Mouse (Mus musculus) retina, adult 2 months (tissue): ENCODE data around the gene Nhlrc4.
A peak's percentile ranks its signal among the peaks of the same experiment; 100 is the strongest.

Source experiments
- DNase-seq: peaks from one replicate; pipeline ENCODE4 v3.0.0-alpha.2; 2012; ENCODE audit warnings: low read depth, low spot score

Gene Nhlrc4

DNA sequence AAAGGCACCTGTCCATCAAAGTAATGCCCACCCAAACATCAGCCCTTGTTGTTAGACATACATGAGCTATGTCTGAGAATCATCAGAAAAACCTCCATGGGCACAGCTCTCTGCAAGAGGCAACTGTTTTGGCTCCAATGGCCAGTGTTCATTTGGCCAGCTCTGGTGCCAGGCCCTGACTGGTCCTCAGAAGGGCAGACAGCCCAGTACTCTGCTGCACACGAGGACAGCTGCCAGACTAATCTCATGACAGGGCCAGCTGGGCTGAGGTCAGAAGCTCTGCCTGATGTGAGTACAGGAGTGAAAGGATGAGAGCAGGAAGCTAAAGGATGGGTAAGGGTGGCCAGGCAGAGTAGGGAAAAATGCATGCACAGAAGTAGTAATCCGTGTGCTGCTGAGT lies 19.4 kb downstream of the Nhlrc4 start:
- DNase-seq, result peak; percentile 16

DNA sequence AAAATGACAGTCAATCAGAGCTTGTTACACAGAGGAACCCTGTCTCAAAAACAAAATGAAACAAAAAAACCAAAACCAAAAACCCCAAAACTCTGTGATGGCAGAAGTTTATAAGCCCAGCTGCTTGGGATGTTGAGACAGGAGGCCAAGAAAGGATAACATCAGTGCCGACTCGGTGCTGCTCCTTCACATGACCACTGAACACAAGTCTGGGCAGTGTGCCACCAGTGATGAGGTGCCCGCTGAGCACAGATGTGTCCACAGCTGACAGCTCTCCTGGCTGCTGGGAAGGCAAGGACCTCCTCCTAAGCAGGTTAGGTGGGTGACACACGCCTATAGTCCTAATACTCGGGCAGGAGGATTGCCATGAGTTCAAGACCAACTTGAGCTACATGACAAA lies 22.6 kb downstream of the Nhlrc4 start:
- no peak for DNase-seq

DNA sequence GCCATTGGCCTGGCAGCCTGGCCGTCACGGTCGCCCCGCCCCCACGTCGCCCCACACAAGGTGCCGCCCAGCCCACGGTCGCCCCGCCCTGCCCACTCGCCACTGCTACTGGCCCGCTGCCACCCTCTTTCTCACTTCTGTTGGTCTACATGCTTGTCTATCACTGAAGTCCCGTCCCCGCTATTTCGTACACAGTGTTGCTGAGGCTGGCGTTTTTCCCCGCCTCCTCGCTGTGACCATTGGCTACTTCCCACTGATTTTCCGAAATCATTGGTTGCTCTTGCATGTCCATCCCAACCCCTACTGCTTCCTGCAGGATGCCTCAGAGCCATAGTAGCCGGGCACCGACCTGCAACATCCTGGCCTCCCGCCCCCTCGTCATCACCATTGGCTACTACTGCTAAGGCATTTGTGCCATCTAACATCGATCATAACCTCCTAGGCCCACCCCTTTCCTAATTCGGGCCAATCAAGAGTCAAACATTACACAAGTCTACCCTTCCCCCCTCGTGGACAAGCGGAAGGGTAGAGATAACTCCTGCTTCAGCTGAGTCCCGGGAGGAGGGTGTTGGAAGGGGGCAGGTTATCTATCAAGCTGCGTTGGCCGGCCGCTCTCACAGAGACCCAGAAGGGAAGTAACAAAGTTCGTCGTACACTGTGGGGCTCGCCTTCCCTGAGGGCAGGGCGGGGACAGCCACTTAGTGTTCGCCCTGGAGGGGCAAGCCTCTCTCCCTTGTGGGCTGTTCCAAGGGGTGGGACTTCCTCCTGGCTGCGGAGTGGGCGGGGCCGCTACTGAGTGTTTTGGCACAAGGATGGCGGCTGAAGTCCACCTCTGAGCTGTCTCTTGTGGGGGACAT lies 24.7 kb downstream of the Nhlrc4 start:
- DNase-seq, result peak; percentile 99

DNA sequence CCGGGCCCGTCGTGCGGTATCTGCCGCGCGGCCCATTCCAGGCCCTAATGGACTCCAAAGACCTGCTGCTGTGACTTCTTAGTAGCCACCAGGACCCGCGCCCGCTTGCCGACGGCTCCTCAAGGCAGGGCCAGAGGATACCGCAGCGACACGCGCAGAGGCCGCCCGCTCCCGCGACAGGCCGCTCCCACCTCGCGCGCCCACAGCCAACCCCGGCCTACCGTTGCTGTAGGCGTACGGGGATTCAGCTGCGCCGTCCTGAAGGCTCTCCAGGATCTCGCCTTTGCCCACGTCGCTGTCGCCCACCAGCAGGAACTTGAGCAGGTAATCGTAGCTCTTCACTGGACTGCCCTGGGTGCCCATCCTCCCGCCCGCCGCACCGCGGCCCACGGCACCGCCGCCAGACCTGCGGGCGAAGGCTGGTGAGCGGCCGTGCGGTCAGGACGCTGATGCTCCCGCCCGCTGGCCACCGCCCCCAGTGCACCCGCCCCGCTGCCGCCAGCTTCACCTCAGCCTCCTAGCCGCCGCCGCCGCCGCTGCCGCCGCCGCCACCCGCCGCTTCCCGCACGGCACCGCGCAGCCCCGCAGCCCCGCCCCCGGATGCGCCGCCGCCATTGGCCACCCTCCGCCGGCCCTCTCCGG lies 25.5 kb downstream of the Nhlrc4 start, which contains the start of gene Rab40c:
Rab40c (minus strand) TSS at position 584 of the 642 bp plus-strand sequence.
- no peak for DNase-seq

DNA sequence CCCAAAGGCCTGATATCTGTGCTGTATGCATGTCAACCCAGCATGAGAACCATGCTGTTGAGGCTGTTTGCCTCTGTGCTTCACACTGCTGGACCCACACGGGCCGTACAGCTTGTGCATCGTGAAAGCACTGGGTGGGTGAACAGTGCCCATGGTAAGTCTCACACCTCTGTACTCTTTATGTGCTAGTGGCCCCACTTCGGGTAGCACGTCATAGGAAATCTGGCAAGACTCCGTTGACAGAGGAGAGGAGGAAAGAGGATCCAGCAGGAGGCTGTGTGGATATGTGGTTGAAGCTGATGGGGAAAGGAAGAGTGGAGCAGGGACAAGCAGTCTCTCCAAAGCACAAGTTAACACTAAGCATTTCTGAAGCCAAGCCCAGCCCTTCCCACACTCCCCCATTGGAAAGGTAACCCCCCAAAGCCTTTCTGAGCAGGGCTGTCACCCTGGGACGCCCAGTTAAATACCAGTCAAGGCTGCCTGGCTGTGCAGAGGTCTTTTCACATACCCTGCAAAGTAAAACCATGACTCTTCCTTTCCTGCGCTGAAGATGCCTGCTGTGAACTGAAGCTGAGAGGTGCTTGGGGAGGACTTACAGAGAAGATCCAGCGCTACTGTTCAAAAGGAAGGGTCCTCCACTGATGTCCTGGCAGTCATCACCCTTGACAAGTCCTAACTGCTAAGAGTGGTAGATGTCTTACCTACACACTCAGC lies 26.6 kb downstream of the Nhlrc4 start:
- no peak for DNase-seq

- DNase-seq, result no peak
These were observed 27.7 kb downstream of the Nhlrc4 start for GRCm38 (mm10) chr17:25916931-25917647.

DNA sequence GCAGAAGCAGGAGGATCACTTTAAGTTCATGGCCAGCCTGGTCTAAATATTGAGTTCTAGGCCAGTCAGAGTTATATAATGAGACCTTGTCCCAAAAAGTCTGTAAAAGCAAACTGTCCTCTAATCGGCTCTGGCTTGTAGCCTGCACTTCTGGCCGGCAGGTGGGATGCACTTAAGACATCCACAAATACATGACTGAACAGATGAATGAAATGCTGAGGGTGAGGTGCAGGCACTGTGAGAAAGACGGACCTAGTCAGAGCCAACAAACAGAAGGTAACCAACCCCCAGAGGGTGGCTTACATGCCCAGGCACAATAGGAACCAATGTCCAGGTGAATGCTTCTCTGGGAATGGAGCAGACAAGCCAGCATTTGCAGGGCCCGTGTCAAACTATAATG lies 30.5 kb downstream of the Nhlrc4 start:
- DNase-seq, result no peak

- no peak for DNase-seq
These were observed 30.9 kb downstream of the Nhlrc4 start for GRCm38 (mm10) chr17:25913877-25914275.

DNA sequence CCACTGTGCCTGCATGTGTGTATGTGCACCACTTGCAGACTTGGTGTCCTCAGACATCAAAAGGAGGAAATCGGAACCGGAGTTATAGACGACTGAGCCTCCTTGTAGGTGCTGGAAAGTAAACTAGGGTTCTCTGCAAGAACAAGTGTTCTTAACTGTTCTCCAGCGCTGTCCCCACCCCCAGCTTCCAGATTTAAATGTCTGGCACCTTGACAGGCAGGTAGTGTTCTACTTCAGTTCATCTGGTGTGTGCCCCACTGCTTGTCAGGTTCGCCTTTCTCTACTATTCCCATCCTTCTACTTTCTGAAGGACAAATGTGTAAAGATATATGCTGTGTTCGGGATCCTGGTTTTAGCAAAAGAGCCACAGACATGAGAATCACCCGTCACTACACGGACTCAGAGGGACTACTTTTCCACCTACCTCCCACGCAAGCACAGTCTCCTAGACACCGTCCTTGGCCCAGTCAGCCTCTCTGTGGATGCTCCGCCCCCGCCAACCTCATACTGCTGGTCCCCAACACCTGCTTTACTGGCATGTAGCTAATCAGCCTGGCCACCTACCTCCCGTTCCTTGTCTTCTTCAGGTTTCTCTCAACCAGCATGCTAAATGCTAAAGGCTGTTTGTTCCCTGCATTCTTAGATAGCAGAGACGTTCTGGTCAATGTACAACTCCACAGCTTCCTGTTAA lies 31.4 kb downstream of the Nhlrc4 start:
- no peak for DNase-seq

DNA sequence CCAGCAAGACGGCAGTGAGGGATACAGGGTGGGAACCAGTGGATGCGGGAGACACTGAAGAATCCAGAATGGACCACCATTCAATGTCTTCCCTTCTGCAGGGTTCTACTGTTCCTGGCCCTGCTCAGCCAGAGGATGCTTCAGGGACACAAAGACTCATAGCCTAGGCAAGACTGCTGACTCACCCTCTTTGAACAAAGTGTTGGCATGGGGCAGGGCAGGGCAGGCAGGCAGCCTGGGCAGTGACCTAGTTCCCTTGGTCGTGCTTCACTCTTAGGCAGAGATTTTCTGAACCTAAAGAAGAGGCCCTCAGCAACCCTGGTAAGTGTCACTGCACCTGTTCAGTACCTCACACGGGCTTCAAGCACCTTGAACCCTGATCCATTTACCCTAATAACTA lies 32.9 kb downstream of the Nhlrc4 start:
- DNase-seq, result no peak

DNA sequence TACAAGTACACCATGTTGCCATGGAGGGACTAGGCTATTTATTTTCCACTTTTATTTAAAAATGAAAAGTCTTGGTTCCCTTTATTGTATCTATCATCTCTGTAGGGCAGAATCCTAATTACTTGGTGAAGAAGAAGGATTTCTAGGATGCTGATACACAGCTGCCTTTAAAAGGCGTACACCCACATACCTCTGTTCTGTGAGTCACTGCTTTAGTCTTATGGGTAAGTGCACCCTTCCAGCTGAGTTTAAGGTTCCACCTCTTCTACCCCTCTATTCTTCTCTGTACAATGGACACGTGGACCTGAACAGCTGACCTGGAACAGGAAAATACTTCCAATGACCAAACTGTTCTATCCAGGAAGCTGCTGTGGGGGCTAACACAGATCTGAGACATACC lies 37.1 kb downstream of the Nhlrc4 start:
- no peak for DNase-seq

GRCm38 (mm10) chr17:25903061-25903460 lies 41.7 kb downstream of the Nhlrc4 start:
- DNase-seq, result no peak

- DNase-seq, result no peak
These were observed 44.6 kb downstream of the Nhlrc4 start for GRCm38 (mm10) chr17:25900193-25900592.

DNA sequence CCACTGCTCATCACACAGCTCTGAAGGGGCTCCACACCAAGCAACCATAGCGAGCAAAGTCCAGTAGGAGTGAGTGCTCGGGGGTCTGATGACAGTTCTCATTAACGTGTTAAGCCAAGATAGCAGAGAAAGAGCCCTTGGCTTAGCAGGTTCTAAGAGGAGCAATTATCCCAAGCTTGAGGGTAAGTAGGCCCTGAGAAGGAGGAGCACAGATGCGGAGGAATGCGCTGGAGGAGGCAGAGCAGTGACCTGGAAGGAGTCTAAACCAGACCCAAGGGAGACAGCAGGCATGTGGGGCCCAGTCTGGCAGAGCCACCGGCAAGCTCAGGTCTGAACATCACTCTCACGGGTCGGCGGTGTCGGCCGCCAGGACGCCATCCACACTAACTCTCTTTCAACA lies 48.9 kb downstream of the Nhlrc4 start:
- DNase-seq, result no peak

DNA sequence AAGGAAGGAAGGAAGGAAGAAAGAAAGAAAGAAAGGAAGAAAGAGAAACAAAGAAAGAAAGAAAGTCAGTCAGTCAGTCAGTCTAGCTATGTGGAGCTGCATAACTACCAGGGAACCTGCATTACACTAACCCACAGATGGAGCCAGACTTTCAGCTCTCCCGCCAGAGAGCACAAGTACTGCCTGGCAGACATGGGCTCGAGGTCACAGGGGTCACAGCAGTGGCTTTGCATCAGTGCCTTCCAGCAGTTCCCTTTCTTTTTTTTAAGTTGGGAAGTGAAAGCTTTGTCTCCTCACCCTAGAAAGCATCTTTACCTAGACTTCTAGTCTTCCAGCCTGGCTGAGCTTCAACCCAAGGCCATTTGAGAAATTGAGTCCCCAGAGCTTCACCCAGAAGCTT lies 49.3 kb downstream of the Nhlrc4 start:
- DNase-seq, result no peak

GRCm38 (mm10) chr17:25893975-25894617 lies 50.7 kb downstream of the Nhlrc4 start:
- peak; percentile 49 for DNase-seq
